Comparison of ENCODE assay signal across 25 mouse cellular contexts in the genomic region with DNA sequence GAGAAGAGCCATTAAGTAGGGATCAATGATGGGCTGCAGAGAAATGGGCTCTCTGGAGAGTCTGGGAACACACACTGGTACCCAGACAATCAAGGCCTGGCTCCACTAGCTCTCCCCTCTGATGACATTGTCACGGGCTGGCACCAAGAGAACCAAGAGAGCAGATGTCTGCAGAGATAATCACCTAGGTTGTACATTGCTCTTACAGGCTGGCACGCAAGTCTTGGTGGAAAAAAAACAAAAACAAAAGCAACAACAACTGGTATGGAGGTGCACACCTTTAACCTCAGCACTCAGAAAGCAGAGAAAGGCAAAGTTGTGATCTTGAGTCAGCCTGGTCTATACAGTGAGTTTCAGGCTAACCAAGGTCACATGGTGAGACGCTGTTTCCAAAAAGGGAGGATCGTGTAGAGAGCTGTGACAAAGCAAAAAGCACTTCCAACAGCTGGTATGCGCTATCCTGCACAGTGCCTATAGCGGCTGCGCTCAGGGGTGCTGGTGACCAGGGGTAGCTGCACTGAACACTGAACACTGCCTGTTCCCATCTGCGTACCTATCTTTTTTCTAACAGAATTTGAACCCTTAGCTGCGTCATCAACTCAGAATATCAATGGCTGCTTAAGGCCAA. TPM values are rescaled to one million over a fixed set of nuclear protein-coding genes. Genes with fewer than 3 reads are reported as not detected.
DNase-seq lines count a peak whose midpoint lies in the region; ATAC-seq and TF ChIP-seq lines count a peak whose summit lies in the region.
"Had no signal": no experiment of that assay in that cellular context is flagged by ENCODE, and none has a peak within 500 bp of the region (broad histone marks: within the 10 kb centered on the region; RNA-seq: fewer than 3 reads in every experiment).

No protein-coding gene starts in this region.

- H3K9me3 ChIP-seq in MEL (replicated peaks; ENCODE audit: insufficient read depth, low read length): no peaks in the 10 kb centered on the region
- no peaks in the 10 kb centered on the region for H3K9me3 ChIP-seq in liver, embryonic 14.5 days (ENCODE audit: control insufficient read depth, low read length)
- H3K9me3 ChIP-seq: hindbrain, embryonic 13.5 days; limb, embryonic 13.5 days; lung, embryonic 15.5 days; midbrain, embryonic 13.5 days; neural tube, embryonic 15.5 days had no signal

- TF ChIP-seq RAD21 in MEL (IDR thresholded peaks at IDR 0.05; ENCODE audit: low read depth, low read length): no peak; the same call in 1 of the 2 replicates

- peak overlapping the region; percentile 76 for H3K27ac ChIP-seq in MEL (ENCODE audit: control insufficient read depth, low read depth, low read length)
- peak overlapping the region; percentile 21 for H3K27ac ChIP-seq in liver, embryonic 14.5 days
- H3K27ac ChIP-seq in gastrocnemius, adult 2 months: no peak overlapping the region
- H3K27ac ChIP-seq: hindbrain, embryonic 13.5 days; limb, embryonic 13.5 days; lung, embryonic 15.5 days; midbrain, embryonic 13.5 days; neural tube, embryonic 15.5 days had no signal

- TF ChIP-seq POLR2A in MEL (IDR thresholded peaks at IDR 0.05; ENCODE audit: control insufficient read depth in 1 of 2, insufficient read depth in 1 of 2, low read depth in 1 of 2, low read length in 2 of 2, poor library complexity in 1 of 2): peak in 1 of 2 experiments; percentile 57; a peak in 2 of 4 replicates

- H3K27me3 ChIP-seq in MEL (ENCODE audit: control insufficient read depth in 1 of 2, insufficient read depth in 2 of 2, low read length in 2 of 2): no peaks in the 10 kb centered on the region
- no peaks in the 10 kb centered on the region for H3K27me3 ChIP-seq in liver, embryonic 14.5 days (ENCODE audit: control insufficient read depth, insufficient read depth, low read length)
- H3K27me3 ChIP-seq: hindbrain, embryonic 13.5 days; limb, embryonic 13.5 days; lung, embryonic 15.5 days; midbrain, embryonic 13.5 days; neural tube, embryonic 15.5 days had no signal

- peak overlapping the region; percentile 37 for H3K9ac ChIP-seq in MEL (ENCODE audit: control insufficient read depth, low read depth, low read length, poor library complexity, severe bottlenecking)
- no peak overlapping the region; the same call in 1 of the 2 replicates for H3K9ac ChIP-seq in liver, embryonic 14.5 days (replicated peaks)
- H3K9ac ChIP-seq: hindbrain, embryonic 13.5 days; limb, embryonic 13.5 days; lung, embryonic 15.5 days; midbrain, embryonic 13.5 days; neural tube, embryonic 15.5 days had no signal

- DNase-seq in MEL (ENCODE audit: low read depth, low spot score): peak; percentile 91
- DNase-seq in liver, embryonic 14.5 days (ENCODE audit: low read depth in 3 of 3, low spot score in 3 of 3): no peak
- DNase-seq in gastrocnemius, adult 2 months: no peak
- DNase-seq in right cerebral cortex, postnatal 36 days (ENCODE audit: low spot score in 2 of 2): no peak
- DNase-seq: adrenal gland, postnatal 36 days; cerebellum, adult 18-20 months; cerebellum, postnatal 25 days; heart, postnatal 10 days; kidney, postnatal 4 days; lung, postnatal 4 days; right cerebral cortex, postnatal 4 days; thymus, postnatal 14 days had no signal

- peak overlapping the region; percentile 37 for H3K4me2 ChIP-seq in liver, embryonic 14.5 days (ENCODE audit: low read depth)
- H3K4me2 ChIP-seq: heart, embryonic 11.5 days; hindbrain, embryonic 13.5 days; limb, embryonic 13.5 days; lung, embryonic 15.5 days; midbrain, embryonic 13.5 days; neural tube, embryonic 15.5 days had no signal

- peak; percentile 82 for ATAC-seq in erythroid progenitor cell, adult 5-6 weeks (replicated peaks; ENCODE audit: low FRiP score, poor library complexity, severe bottlenecking)
- ATAC-seq in liver, embryonic 14.5 days (ENCODE audit: insufficient read depth): peak; percentile 79
- peak; percentile 73 for ATAC-seq in megakaryocyte-erythroid progenitor cell, adult 5-6 weeks (replicated peaks; ENCODE audit: low FRiP score, low TSS enrichment, poor library complexity, severe bottlenecking)
- no peak for ATAC-seq in cerebellum, adult (ENCODE audit: insufficient number of reproducible peaks, low FRiP score, low TSS enrichment)
- ATAC-seq: CD4-positive, CD25-positive, alpha-beta regulatory T cell, adult 4 months; forebrain, embryonic 14.5 days; intestine, embryonic 16.5 days; midbrain, embryonic 13.5 days had no signal

- 43% methylated on average over 9 of the region's 9 CpGs for WGBS in liver, embryonic 14.5 days (ENCODE audit: insufficient replicate concordance)

- intact Hi-C loops in gastrocnemius, adult 2 months (cut with DNase I): no loop called here

- H3K4me3 ChIP-seq in MEL (ENCODE audit: control insufficient read depth in 1 of 2, insufficient read depth in 1 of 2, low read depth in 2 of 2, low read length in 2 of 2): peak overlapping the region; percentile 9 to 15; a peak in 3 of 4 replicates
- H3K4me3 ChIP-seq in liver, embryonic 14.5 days (ENCODE audit: insufficient read depth in 1 of 2, low read depth in 2 of 2, low read length in 2 of 2): no peak overlapping the region
- H3K4me3 ChIP-seq in gastrocnemius, adult 2 months: no peak overlapping the region
- H3K4me3 ChIP-seq: erythroblast, embryonic 14.5 days; hindbrain, embryonic 13.5 days; limb, embryonic 13.5 days; lung, embryonic 15.5 days; midbrain, embryonic 13.5 days; neural tube, embryonic 15.5 days had no signal

- peaks cover 30 to 63% of the 10 kb centered on the region in 2 experiments for H3K4me1 ChIP-seq in MEL (ENCODE audit: control insufficient read depth in 1 of 2, insufficient read depth in 2 of 2, low read length in 2 of 2)
- H3K4me1 ChIP-seq in liver, embryonic 14.5 days (replicated peaks; ENCODE audit: control insufficient read depth in 2 of 2, insufficient read depth in 2 of 2, low read length in 1 of 2): peaks cover 33 to 44% of the 10 kb centered on the region in 2 experiments

- no peaks in the 10 kb centered on the region for H3K79me2 ChIP-seq in MEL (ENCODE audit: control insufficient read depth, insufficient read depth, low read length, poor library complexity)

- peak; percentile 61 to 64 for TF ChIP-seq EP300 in MEL (IDR thresholded peaks at IDR 0.05; ENCODE audit: low read depth in 1 of 2, low read length in 2 of 2)
- TF ChIP-seq EP300 in liver, embryonic 14.5 days (IDR thresholded peaks at IDR 0.05; ENCODE audit: low read depth): peak; percentile 45; the same call in 1 of the 2 replicates

- TF ChIP-seq CTCF in MEL (IDR thresholded peaks at IDR 0.05 in 2 of 3, conservative IDR thresholded peaks at IDR 0.05 in 1 of 3; ENCODE audit: control insufficient read depth in 1 of 3, insufficient read depth in 1 of 3, low read depth in 2 of 3, low read length in 3 of 3, poor library complexity in 1 of 3, severe bottlenecking in 1 of 3): no peak
- no peak for TF ChIP-seq CTCF in liver, embryonic 14.5 days (IDR thresholded peaks at IDR 0.05; ENCODE audit: low read depth)
- TF ChIP-seq CTCF in gastrocnemius, adult 2 months (IDR thresholded peaks at IDR 0.05): no peak

- peaks cover 0 to 42% of the 10 kb centered on the region in 2 experiments; a peak in 2 of 4 replicates for H3K36me3 ChIP-seq in MEL (ENCODE audit: control insufficient read depth in 1 of 2, insufficient read depth in 2 of 2, low read length in 2 of 2)
- no peaks in the 10 kb centered on the region for H3K36me3 ChIP-seq in liver, embryonic 14.5 days (replicated peaks; ENCODE audit: control insufficient read depth, insufficient read depth, low read depth)
- H3K36me3 ChIP-seq: hindbrain, embryonic 13.5 days; limb, embryonic 13.5 days; lung, embryonic 15.5 days; midbrain, embryonic 13.5 days; neural tube, embryonic 15.5 days had no signal

TF ChIP-seq in MEL, 35 proteins besides CTCF, POLR2A, EP300 and RAD21 (continues in another document):
- TF ChIP-seq UBTF (IDR thresholded peaks at IDR 0.05; ENCODE audit: borderline replicate concordance, insufficient read depth, low read depth, low read length) (no peak), ZKSCAN1 (IDR thresholded peaks at IDR 0.05; ENCODE audit: low read depth, low read length) (no peak; the same call in 1 of the 2 replicates), ETS1 (IDR thresholded peaks at IDR 0.05; ENCODE audit: low read depth, low read length) (peak; percentile 98), RCOR1 (IDR thresholded peaks at IDR 0.05; ENCODE audit: low read depth, low read length) (no peak), BHLHE40 (IDR thresholded peaks at IDR 0.05; ENCODE audit: borderline replicate concordance, low read depth, low read length) (no peak), MAZ (IDR thresholded peaks at IDR 0.05; ENCODE audit: low read depth, low read length) (no peak), TAL1 (IDR thresholded peaks at IDR 0.05; ENCODE audit: low read length) (no peak), E2F4 (IDR thresholded peaks at IDR 0.05; ENCODE audit: borderline replicate concordance, low read depth, low read length) (no peak), ZC3H11A (IDR thresholded peaks at IDR 0.05; ENCODE audit: low read depth, low read length) (no peak), MAX (IDR thresholded peaks at IDR 0.05; ENCODE audit: low read length) (peak; percentile 91)

RNA-seq across cellular contexts. Expression of a gene that starts 50.0 kb away (rescaled TPM):
- 10.1 and 13.2 TPM in 2 replicates for total RNA-seq in MEL (2012; rRNA removed)
- 1 to 10 TPM in 1 of 2 experiments, not detected in 1; 5.8 TPM for polyA plus RNA-seq in MEL (2012; ENCODE audit: insufficient read depth in 1 of 2, insufficient read length in 2 of 2, low read depth in 1 of 2, low replicate concordance in 2 of 2, missing spikeins in 1 of 2)
- 1.3 and 3.6 TPM in 2 replicates for total RNA-seq in erythroid progenitor cell, adult 5-6 weeks (2015; ENCODE audit: low replicate concordance)
- 1.2 and 3.0 TPM in 2 replicates for total RNA-seq in erythroid progenitor cell, adult 5-6 weeks (2017; ENCODE audit: low replicate concordance)
- polyA plus RNA-seq in liver, embryonic 14.5 days (2012; rRNA removed): 0.95 and 0.98 TPM in 2 replicates
- polyA plus RNA-seq in liver, embryonic 14.5 days (2014; fragmentation: Nextera tagmentation; extraction: Ambion mirVana): 0.56 and 0.71 TPM in 2 replicates
- total RNA-seq in megakaryocyte-erythroid progenitor cell, adult 5-6 weeks (2014; fragmentation: Nextera tagmentation): 1.5 and 2.3 TPM in 2 replicates
- 1.6 and 2.6 TPM in 2 replicates for total RNA-seq in megakaryocyte-erythroid progenitor cell, adult 5-6 weeks (2017)
- 1 to 10 TPM; 6.1 to 7.0 TPM for total RNA-seq in gastrocnemius, adult 2 months (2021)

RNA-seq across cellular contexts. Expression of a gene that starts 58.7 kb away (rescaled TPM):
- total RNA-seq in MEL (2012; rRNA removed): 0.12 and 0.13 TPM in 2 replicates
- polyA plus RNA-seq in MEL (2012; ENCODE audit: insufficient read depth in 1 of 2, insufficient read length in 2 of 2, low read depth in 1 of 2, low replicate concordance in 2 of 2, missing spikeins in 1 of 2): 1 to 10 TPM in 1 of 2 experiments, not detected in 1; 1.3 TPM
- total RNA-seq in erythroid progenitor cell, adult 5-6 weeks (2015; ENCODE audit: low replicate concordance): 11.9 and 21.0 TPM in 2 replicates
- 9.5 and 14.0 TPM in 2 replicates for total RNA-seq in erythroid progenitor cell, adult 5-6 weeks (2017; ENCODE audit: low replicate concordance)
- 12.7 and 13.1 TPM in 2 replicates for polyA plus RNA-seq in liver, embryonic 14.5 days (2012; rRNA removed)
- 10.2 and 12.6 TPM in 2 replicates for polyA plus RNA-seq in liver, embryonic 14.5 days (2014; fragmentation: Nextera tagmentation; extraction: Ambion mirVana)
- total RNA-seq in megakaryocyte-erythroid progenitor cell, adult 5-6 weeks (2014; fragmentation: Nextera tagmentation): 0.66 TPM in 1 of 2 replicates, not detected in the other
- 0.57 TPM in 1 of 2 replicates, not detected in the other for total RNA-seq in megakaryocyte-erythroid progenitor cell, adult 5-6 weeks (2017)
- under 1 TPM; 0.10 to 0.17 TPM for total RNA-seq in gastrocnemius, adult 2 months (2021)
- polyA plus RNA-seq: CD4-positive, CD25-positive, alpha-beta regulatory T cell, adult 4 months had no signal

Comparison
In these comparisons a context has a peak if more than half of its experiments do, and no peak if none do; other contexts are left out.
1. H3K4me3 ChIP-seq: peak in MEL (2 of 2); none in liver, embryonic 14.5 days (0 of 2) and gastrocnemius, adult 2 months (single experiment).